Mouse (Mus musculus) heart, postnatal 0 days (tissue): ENCODE results near the gene Ccn2. TPM values are rescaled to one million over a fixed set of nuclear protein-coding genes. Genes with fewer than 3 reads are reported as not detected.

Experiments used
- ATAC-seq: fragments of 200-750 bp; cut with Nextera tagmentation; 2 replicates; pipeline ENCODE4 v1.8.0; 2017; ENCODE audit warnings: low read depth, moderate number of reproducible peaks, moderate library complexity; ENCODE audit not compliant: insufficient read depth
- DNase-seq: peaks from one replicate; pipeline ENCODE4 v3.0.0-alpha.2; 2016; ENCODE audit warnings: low spot score
- H3K27ac ChIP-seq: fragments of 300-500 bp; sonication (generic); 2 replicates; pipeline ENCODE4 v1.5.1; 2014; ENCODE audit warnings: low read depth, mild to moderate bottlenecking
- H3K27me3 ChIP-seq: fragments of 300-500 bp; sonication (generic); 2 replicates; pipeline ENCODE4 v1.6.1; 2014; ENCODE audit warnings: low read length, mixed read lengths; ENCODE audit not compliant: control insufficient read depth, insufficient read depth
- H3K36me3 ChIP-seq: fragments of 300-500 bp; sonication (generic); replicated peaks from 2 replicates; pipeline ENCODE4 v1.6.1; 2014; ENCODE audit warnings: low read length, mixed read lengths; ENCODE audit not compliant: control insufficient read depth, insufficient read depth
- H3K4me1 ChIP-seq: fragments of 300-500 bp; sonication (generic); 2 replicates; pipeline ENCODE4 v1.6.1; 2014; ENCODE audit warnings: antibody characterized with exemption; ENCODE audit not compliant: control insufficient read depth, insufficient read depth
- H3K4me2 ChIP-seq: fragments of 300-500 bp; sonication (generic); 2 replicates; pipeline ENCODE4 v1.6.1; 2014; ENCODE audit warnings: low read depth, mild to moderate bottlenecking, low read length, moderate library complexity
- H3K4me3 ChIP-seq: fragments of 300-500 bp; sonication (generic); 2 replicates; pipeline ENCODE4 v1.5.1; 2014; ENCODE audit warnings: low read depth, low read length
- H3K9ac ChIP-seq: fragments of 300-500 bp; sonication (generic); replicated peaks from 2 replicates; pipeline ENCODE4 v1.6.1; 2014; ENCODE audit warnings: low read depth, low read length, mixed read lengths
- H3K9me3 ChIP-seq: fragments of 300-500 bp; sonication (generic); replicated peaks from 2 replicates; pipeline ENCODE4 v1.6.1; 2016; ENCODE audit warnings: low read length; ENCODE audit not compliant: control insufficient read depth
- CTCF ChIP-seq: IDR thresholded peaks from 2 replicates; pipeline ENCODE4 v1.5.1; 2016; ENCODE audit warnings: antibody characterized with exemption, control low read depth, low read depth
- EP300 ChIP-seq: IDR thresholded peaks from 2 replicates; pipeline ENCODE4 v1.6.1; 2016; ENCODE audit warnings: antibody characterized with exemption, low read depth
- WGBS: fragments of 180-500 bp; shearing (Covaris S2); extraction: QIAGEN DNeasy Blood & Tissue Kit; methylation state at CpG from one replicate; pipeline ENCODE4 v1.1.7; 2014; 5-methylcytosine and 5-hydroxymethylcytosine counted together
- polyA plus RNA-seq: library from polyadenylated mRNA; unstranded; fragments of >200 nt; fragmentation: Nextera tagmentation; extraction: Ambion mirVana; gene quantifications from 2 replicates; pipeline ENCODE4 v1.2.1, GENCODE M21; 2015
- total RNA-seq: library from RNA; depleted of rRNA; stranded (reverse); fragments of >200 nt; gene quantifications from 2 replicates; pipeline ENCODE4 v1.2.3, GENCODE M21; 2014; ENCODE audit warnings: low replicate concordance

Ccn2 gene
- total and polyA plus RNA-seq, 2 experiments from 2014 or later: 24.4 to 265 TPM

GRCm38 (mm10) chr10:24596003-24596868, 994 bp downstream of the Ccn2 start:
- TF ChIP-seq CTCF (no peak), EP300 (no peak; the same call in 1 of the 2 replicates)
- Histone ChIP-seq H3K27me3 (no peaks in the 10 kb centered on the region), H3K4me2 (peak overlapping the region; percentile 67), H3K9ac (peak overlapping the region; percentile 96), H3K9me3 (no peaks in the 10 kb centered on the region), H3K27ac (peak overlapping the region; percentile 97), H3K36me3 (peaks cover 18% of the 10 kb centered on the region), H3K4me3 (peak overlapping the region; percentile 79), H3K4me1 (peaks cover 35% of the 10 kb centered on the region)
- WGBS: 5% methylated on average over 31 of the region's 31 CpGs
- ATAC-seq (no peak), DNase-seq (peak; percentile 66)

GRCm38 (mm10) chr10:24596869-24597339, 1.7 kb downstream of the Ccn2 start:
- TF ChIP-seq CTCF (no peak), EP300 (peak; percentile 22; the same call in 1 of the 2 replicates)
- Histone ChIP-seq H3K9me3 (no peaks in the 10 kb centered on the region), H3K27ac (peak overlapping the region; percentile 97)

GRCm38 (mm10) chr10:24597789-24598188, 2.5 kb downstream of the Ccn2 start:
- TF ChIP-seq EP300: no peak
- WGBS: 53% methylated on average over 4 of the region's 4 CpGs
- ATAC-seq: no peak
- H3K4me1 ChIP-seq: peaks cover 24% of the 10 kb centered on the region
- peak overlapping the region; percentile 97 for H3K27ac ChIP-seq
- H3K4me3 ChIP-seq: peak overlapping the region; percentile 79
- peaks cover 18% of the 10 kb centered on the region for H3K36me3 ChIP-seq
- H3K27me3 ChIP-seq: no peaks in the 10 kb centered on the region
- H3K9me3 ChIP-seq: no peaks in the 10 kb centered on the region
- peak overlapping the region; percentile 67 for H3K4me2 ChIP-seq
- peak overlapping the region; percentile 96 for H3K9ac ChIP-seq
- no peak for DNase-seq

More at GRCm38 (mm10) chr10:24596869-24597339, 1.7 kb downstream of the Ccn2 start:
- H3K4me3 ChIP-seq: peak overlapping the region; percentile 79
- WGBS: 18% methylated on average over 7 of the region's 7 CpGs
- DNase-seq (peak; percentile 80), ATAC-seq (0 out of 2 replicates have a peak, but pooled peaks have one; percentile 9)
- H3K9ac ChIP-seq: peak overlapping the region; percentile 96
- peak overlapping the region; percentile 67 for H3K4me2 ChIP-seq
- H3K27me3 ChIP-seq: no peaks in the 10 kb centered on the region
- peaks cover 30% of the 10 kb centered on the region for H3K4me1 ChIP-seq
- H3K36me3 ChIP-seq: peaks cover 18% of the 10 kb centered on the region

GRCm38 (mm10) chr10:24598693-24599092, 3.5 kb downstream of the Ccn2 start:
- Histone ChIP-seq H3K27ac (no peak overlapping the region; the same call in 1 of the 2 replicates), H3K36me3 (peaks cover 18% of the 10 kb centered on the region), H3K27me3 (no peaks in the 10 kb centered on the region), H3K9ac (no peak overlapping the region), H3K4me1 (peaks cover 18% of the 10 kb centered on the region), H3K4me3 (peak overlapping the region; percentile 79; the same call in 1 of the 2 replicates), H3K4me2 (peak overlapping the region; percentile 67), H3K9me3 (no peaks in the 10 kb centered on the region)
- TF ChIP-seq EP300 (no peak), CTCF (no peak)
- ATAC-seq (no peak), DNase-seq (no peak)
- WGBS: 83% methylated on average over 6 of the region's 6 CpGs

GRCm38 (mm10) chr10:24599802-24600201, 4.6 kb downstream of the Ccn2 start:
- WGBS: 55% methylated on average over 5 of the region's 5 CpGs
- no peak for DNase-seq
- no peak overlapping the region for H3K4me2 ChIP-seq

More at GRCm38 (mm10) chr10:24599802-24600201, 4.6 kb downstream of the Ccn2 start:
- TF ChIP-seq CTCF (no peak), EP300 (no peak)
- Histone ChIP-seq H3K27me3 (no peaks in the 10 kb centered on the region), H3K4me1 (peaks cover 10% of the 10 kb centered on the region), H3K9ac (no peak overlapping the region), H3K4me3 (no peak overlapping the region), H3K36me3 (peaks cover 18% of the 10 kb centered on the region), H3K9me3 (no peaks in the 10 kb centered on the region), H3K27ac (peak overlapping the region; percentile 48; the same call in 1 of the 2 replicates)
- no peak for ATAC-seq
